Mouse (Mus musculus): ENCODE data around the gene Hspa2. TPM values are rescaled to one million over a fixed set of nuclear protein-coding genes. Genes with fewer than 3 reads are reported as not detected.
A peak's percentile ranks its signal among the peaks of the same experiment; 100 is the strongest.

The Hspa2 gene
- polyA plus RNA-seq, 1 experiment from 2014 or later = 5.7 TPM

DNA sequence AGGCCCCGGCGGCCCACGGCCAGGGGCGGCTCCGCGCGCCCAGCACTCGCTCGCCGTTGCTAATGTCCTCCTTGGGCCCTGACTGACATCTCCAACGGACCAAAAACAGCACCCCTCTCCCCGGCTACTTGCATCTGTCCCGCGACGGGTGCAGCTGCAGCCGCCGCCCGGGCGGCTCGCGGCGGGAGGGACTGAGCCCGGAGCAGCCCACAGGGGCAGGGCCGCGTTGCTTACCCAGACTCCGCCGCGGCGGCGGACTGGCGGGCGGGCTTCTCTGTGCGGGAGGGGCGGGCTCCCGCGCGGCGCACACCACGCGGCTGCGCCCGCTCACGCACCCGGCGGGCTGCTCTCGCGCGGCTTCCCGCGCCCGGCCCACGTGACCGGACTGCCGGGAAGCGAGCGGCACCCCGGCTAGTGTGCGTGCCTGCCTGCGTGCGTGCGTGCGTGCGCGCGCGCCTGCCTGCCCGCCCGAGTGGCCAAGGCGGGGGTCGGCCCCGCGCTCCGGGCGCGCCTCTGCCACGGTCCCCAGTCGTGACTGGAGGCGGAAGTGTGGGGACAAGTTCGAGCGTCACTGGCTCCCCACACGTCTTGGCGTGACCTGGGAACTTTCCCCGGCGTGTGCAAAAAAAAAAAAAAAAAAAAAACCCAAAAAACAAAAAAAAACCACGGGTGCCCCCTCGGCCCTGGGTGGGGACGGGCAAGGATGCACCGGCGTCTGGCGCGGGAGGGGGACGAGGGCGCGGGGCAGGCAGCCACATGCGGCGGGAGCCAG, 34.6 kb upstream of the Hspa2 start, which contains the start of gene Zbtb25:
Zbtb25 (minus strand) TSS at position 397 of the 772 bp plus-strand sequence.
- H3K27ac ChIP-seq (ENCODE audit: low read depth, low read length) = peak within 1 kb of the TSS; percentile 98
- peak within 1 kb of the TSS; percentile 97 for H3K9ac ChIP-seq (replicated peaks; ENCODE audit: low read depth, low read length)
- no peaks in the 10 kb centered on the region for H3K27me3 ChIP-seq (ENCODE audit: control insufficient read depth, insufficient read depth, low read length)
- no peaks in the 10 kb centered on the region for H3K36me3 ChIP-seq (ENCODE audit: control insufficient read depth, insufficient read depth, low read length)
- peak within 1 kb of the TSS; percentile 90 for H3K4me3 ChIP-seq (ENCODE audit: low read depth, low read length)
- peak; percentile 88 for ATAC-seq (ENCODE audit: low read depth)
- WGBS = 0% methylated on average over 65 of the region's 96 CpGs
- peaks cover 29% of the 10 kb centered on the region for H3K4me1 ChIP-seq (ENCODE audit: control insufficient read depth, insufficient read depth, low read length)
- H3K4me2 ChIP-seq (ENCODE audit: low read depth, low read length) = peak within 1 kb of the TSS; percentile 76
- H3K9me3 ChIP-seq (ENCODE audit: control insufficient read depth, low read length) = no peaks in the 10 kb centered on the region

DNA sequence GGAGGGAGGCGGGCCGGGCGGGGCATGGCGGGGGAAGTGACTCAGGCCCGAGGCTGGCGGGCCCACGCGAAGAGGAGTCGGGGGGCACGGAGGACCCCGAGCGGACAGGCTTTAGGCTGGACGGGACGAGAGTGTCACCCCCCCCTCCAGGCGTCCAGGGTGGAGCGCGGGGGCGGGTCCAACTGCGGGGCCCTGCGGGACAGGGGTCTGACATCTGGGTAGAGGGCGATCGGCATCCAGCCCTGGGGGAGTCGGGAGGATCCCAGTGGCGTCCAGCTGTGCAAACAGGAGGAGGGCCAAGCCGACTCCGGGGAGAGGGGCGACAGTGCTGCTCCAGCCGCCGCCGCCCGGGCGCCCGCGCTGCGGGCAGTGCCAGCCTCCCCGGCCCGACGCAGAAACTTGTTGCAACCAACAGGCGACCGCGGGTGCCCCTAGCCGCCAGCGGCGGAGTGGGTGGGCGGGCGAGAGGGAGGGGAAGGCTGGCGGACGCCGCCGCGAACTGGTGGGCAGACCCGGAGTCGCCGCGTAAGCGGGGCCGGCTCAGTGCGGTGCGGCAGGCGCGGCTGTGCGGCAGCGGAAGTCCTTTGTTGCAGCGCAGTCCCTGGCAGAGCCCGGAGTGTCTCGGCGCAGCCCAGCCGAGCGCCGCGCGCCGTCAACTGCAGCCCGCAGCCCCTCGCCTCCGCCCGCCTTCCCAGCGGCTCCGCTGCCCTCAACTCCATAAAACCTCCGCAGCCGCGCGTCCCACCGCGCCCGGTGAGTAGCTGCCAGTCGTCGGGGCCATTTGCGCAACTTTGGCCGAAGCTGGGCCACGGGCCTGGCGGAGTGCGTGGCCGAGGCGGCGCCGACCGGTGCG, 33.8 kb upstream of the Hspa2 start, which contains the start of gene Zbtb1:
Zbtb1 (plus strand) TSS at position 289 of the 853 bp plus-strand sequence.
- H3K4me2 ChIP-seq (ENCODE audit: low read depth, low read length) = peak within 1 kb of the TSS; percentile 76
- H3K36me3 ChIP-seq (ENCODE audit: control insufficient read depth, insufficient read depth, low read length) = no peaks in the 10 kb centered on the region
- H3K4me3 ChIP-seq (ENCODE audit: low read depth, low read length) = peak within 1 kb of the TSS; percentile 90
- H3K9me3 ChIP-seq (ENCODE audit: control insufficient read depth, low read length) = no peaks in the 10 kb centered on the region
- peak; percentile 60 for ATAC-seq (ENCODE audit: low read depth)
- H3K27ac ChIP-seq (ENCODE audit: low read depth, low read length) = peak within 1 kb of the TSS; percentile 98
- 0% methylated on average over 78 of the region's 99 CpGs for WGBS
- H3K27me3 ChIP-seq (ENCODE audit: control insufficient read depth, insufficient read depth, low read length) = no peaks in the 10 kb centered on the region
- H3K4me1 ChIP-seq (ENCODE audit: control insufficient read depth, insufficient read depth, low read length) = peaks cover 29% of the 10 kb centered on the region
- peak within 1 kb of the TSS; percentile 97 for H3K9ac ChIP-seq (replicated peaks; ENCODE audit: low read depth, low read length)

DNA sequence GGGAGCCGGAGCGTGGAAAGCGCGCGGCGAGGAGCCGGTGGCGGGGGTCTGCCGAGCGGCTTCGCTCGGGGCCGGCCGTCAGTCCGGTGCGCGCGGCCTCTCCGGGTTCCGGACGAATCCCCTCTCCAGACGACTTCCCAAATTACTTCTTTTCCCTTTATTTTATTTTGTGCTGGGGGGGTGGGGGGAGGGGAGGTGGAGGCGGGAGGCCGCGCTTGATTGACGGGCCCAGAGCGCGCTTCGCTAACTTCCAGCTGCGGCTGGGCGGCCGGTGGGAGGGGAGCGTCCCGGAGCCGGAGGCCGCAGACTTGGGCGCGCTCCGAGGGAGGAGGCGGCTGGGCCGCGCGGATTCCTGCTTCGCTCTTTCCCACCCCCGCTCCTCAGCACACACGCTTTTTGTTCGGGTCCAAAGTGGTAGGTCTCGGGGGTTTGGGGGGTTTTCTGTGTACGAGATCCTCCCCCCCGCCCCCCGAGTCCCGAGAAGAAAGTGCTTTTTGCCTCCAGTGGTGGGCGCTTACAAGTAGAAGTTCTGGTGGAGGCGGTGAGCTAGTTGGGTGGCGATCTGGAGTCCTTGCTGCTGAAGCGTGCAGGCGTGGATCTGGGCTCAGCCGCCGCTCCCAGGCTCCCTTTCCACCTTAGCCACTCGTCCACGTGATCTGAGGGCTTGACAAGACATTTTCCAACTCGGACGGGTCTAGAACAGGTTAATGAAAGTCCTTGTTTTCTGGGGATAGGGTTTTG, 33.0 kb upstream of the Hspa2 start:
- no peaks in the 10 kb centered on the region for H3K36me3 ChIP-seq (ENCODE audit: control insufficient read depth, insufficient read depth, low read length)
- H3K27ac ChIP-seq (ENCODE audit: low read depth, low read length) = peak overlapping the region; percentile 98
- H3K27me3 ChIP-seq (ENCODE audit: control insufficient read depth, insufficient read depth, low read length) = no peaks in the 10 kb centered on the region
- peak overlapping the region; percentile 76 for H3K4me2 ChIP-seq (ENCODE audit: low read depth, low read length)
- H3K4me3 ChIP-seq (ENCODE audit: low read depth, low read length) = peak overlapping the region; percentile 90
- under 1% methylated on average over 59 of the region's 63 CpGs for WGBS
- peaks cover 29% of the 10 kb centered on the region for H3K4me1 ChIP-seq (ENCODE audit: control insufficient read depth, insufficient read depth, low read length)
- H3K9ac ChIP-seq (replicated peaks; ENCODE audit: low read depth, low read length) = peak overlapping the region; percentile 97
- ATAC-seq (ENCODE audit: low read depth) = peak; percentile 16; the same call in 1 of the 2 replicates
- no peaks in the 10 kb centered on the region for H3K9me3 ChIP-seq (ENCODE audit: control insufficient read depth, low read length)

DNA sequence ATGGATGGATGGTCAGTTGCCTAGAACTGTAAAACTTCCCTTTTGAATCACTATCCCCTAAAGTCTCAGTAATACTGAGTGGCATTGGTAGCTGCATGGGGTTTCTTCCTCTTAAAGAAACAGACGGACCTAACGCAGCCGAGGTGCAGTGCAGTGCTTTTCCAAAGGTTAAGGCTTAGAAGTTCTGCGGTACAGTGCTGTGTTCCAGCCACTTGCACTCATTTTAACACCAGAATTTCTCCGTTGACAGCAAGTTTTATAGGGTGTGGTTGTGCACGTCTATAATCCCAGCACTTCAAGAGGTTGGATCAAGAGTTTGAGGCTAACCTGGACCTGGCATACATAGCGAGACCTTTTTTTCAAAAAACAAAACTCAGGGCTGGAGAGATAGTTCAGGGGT, 31.9 kb upstream of the Hspa2 start:
- 42% methylated on average over 7 of the region's 7 CpGs for WGBS
- Histone ChIP-seq H3K4me2 (ENCODE audit: low read depth, low read length) (peak overlapping the region; percentile 76; the same call in 1 of the 2 replicates), H3K9ac (replicated peaks; ENCODE audit: low read depth, low read length) (no peak overlapping the region), H3K27me3 (ENCODE audit: control insufficient read depth, insufficient read depth, low read length) (no peaks in the 10 kb centered on the region), H3K4me3 (ENCODE audit: low read depth, low read length) (peak overlapping the region; percentile 90), H3K9me3 (ENCODE audit: control insufficient read depth, low read length) (no peaks in the 10 kb centered on the region), H3K36me3 (ENCODE audit: control insufficient read depth, insufficient read depth, low read length) (no peaks in the 10 kb centered on the region), H3K27ac (ENCODE audit: low read depth, low read length) (no peak overlapping the region), H3K4me1 (ENCODE audit: control insufficient read depth, insufficient read depth, low read length) (peaks cover 26% of the 10 kb centered on the region)
- ATAC-seq (ENCODE audit: low read depth) = no peak

GRCm38 (mm10) chr12:76372881-76373818, 30.8 kb upstream of the Hspa2 start:
- Histone ChIP-seq H3K27ac (ENCODE audit: low read depth, low read length) (no peak overlapping the region), H3K9ac (replicated peaks; ENCODE audit: low read depth, low read length) (no peak overlapping the region), H3K36me3 (ENCODE audit: control insufficient read depth, insufficient read depth, low read length) (no peaks in the 10 kb centered on the region), H3K4me2 (ENCODE audit: low read depth, low read length) (no peak overlapping the region), H3K4me1 (ENCODE audit: control insufficient read depth, insufficient read depth, low read length) (peaks cover 15% of the 10 kb centered on the region), H3K9me3 (ENCODE audit: control insufficient read depth, low read length) (no peaks in the 10 kb centered on the region), H3K27me3 (ENCODE audit: control insufficient read depth, insufficient read depth, low read length) (no peaks in the 10 kb centered on the region), H3K4me3 (ENCODE audit: low read depth, low read length) (no peak overlapping the region)
- ATAC-seq (ENCODE audit: low read depth) = no peak
- WGBS = 81% methylated on average over 5 of the region's 7 CpGs

GRCm38 (mm10) chr12:76373991-76374390, 30.0 kb upstream of the Hspa2 start:
- Histone ChIP-seq H3K27me3 (ENCODE audit: control insufficient read depth, insufficient read depth, low read length) (no peaks in the 10 kb centered on the region), H3K4me2 (ENCODE audit: low read depth, low read length) (no peak overlapping the region), H3K9ac (replicated peaks; ENCODE audit: low read depth, low read length) (no peak overlapping the region), H3K4me1 (ENCODE audit: control insufficient read depth, insufficient read depth, low read length) (0 out of 2 replicates have a peak, but pooled peaks cover 10% of the 10 kb centered on the region), H3K27ac (ENCODE audit: low read depth, low read length) (no peak overlapping the region), H3K9me3 (ENCODE audit: control insufficient read depth, low read length) (no peaks in the 10 kb centered on the region), H3K4me3 (ENCODE audit: low read depth, low read length) (no peak overlapping the region), H3K36me3 (ENCODE audit: control insufficient read depth, insufficient read depth, low read length) (no peaks in the 10 kb centered on the region)
- 60% methylated on average over 6 of the region's 6 CpGs for WGBS
- no peak for ATAC-seq (ENCODE audit: low read depth)

- H3K9ac ChIP-seq (replicated peaks; ENCODE audit: low read depth, low read length) = no peak overlapping the region
- ATAC-seq (ENCODE audit: low read depth) = no peak
- H3K9me3 ChIP-seq (ENCODE audit: control insufficient read depth, low read length) = no peaks in the 10 kb centered on the region
- WGBS = 76% methylated on average over 4 of the region's 4 CpGs
- H3K4me2 ChIP-seq (ENCODE audit: low read depth, low read length) = no peak overlapping the region
- 0 out of 2 replicates have a peak, but pooled peaks cover 10% of the 10 kb centered on the region for H3K4me1 ChIP-seq (ENCODE audit: control insufficient read depth, insufficient read depth, low read length)
- H3K36me3 ChIP-seq (ENCODE audit: control insufficient read depth, insufficient read depth, low read length) = no peaks in the 10 kb centered on the region
- no peaks in the 10 kb centered on the region for H3K27me3 ChIP-seq (ENCODE audit: control insufficient read depth, insufficient read depth, low read length)
- no peak overlapping the region for H3K4me3 ChIP-seq (ENCODE audit: low read depth, low read length)
- H3K27ac ChIP-seq (ENCODE audit: low read depth, low read length) = no peak overlapping the region
Measured at GRCm38 (mm10) chr12:76374911-76375310, 29.1 kb upstream of the Hspa2 start.

- Histone ChIP-seq H3K27ac (ENCODE audit: low read depth, low read length) (no peak overlapping the region), H3K4me3 (ENCODE audit: low read depth, low read length) (no peak overlapping the region), H3K4me2 (ENCODE audit: low read depth, low read length) (no peak overlapping the region), H3K9ac (replicated peaks; ENCODE audit: low read depth, low read length) (no peak overlapping the region), H3K4me1 (ENCODE audit: control insufficient read depth, insufficient read depth, low read length) (0 out of 2 replicates have a peak, but pooled peaks cover 10% of the 10 kb centered on the region), H3K36me3 (ENCODE audit: control insufficient read depth, insufficient read depth, low read length) (no peaks in the 10 kb centered on the region), H3K27me3 (ENCODE audit: control insufficient read depth, insufficient read depth, low read length) (no peaks in the 10 kb centered on the region), H3K9me3 (ENCODE audit: control insufficient read depth, low read length) (no peaks in the 10 kb centered on the region)
- WGBS = 92% methylated on average over 3 of the region's 3 CpGs
- ATAC-seq (ENCODE audit: low read depth) = no peak
Measured at GRCm38 (mm10) chr12:76375506-76375905, 28.5 kb upstream of the Hspa2 start.
